Mouse (Mus musculus) myocyte (in vitro differentiated cells): ENCODE measurements at regions not wholly inside any gene's neighbourhood (a gene's known extent, or its start where the extent isn't known, plus 50 kb on each side); places are given as distances from the start of the nearest gene placed in this dataset.

ENCODE experiments used
- H3K27me3 ChIP-seq: one replicate; pipeline ENCODE4 v1.6.1; 2011; ENCODE audit not compliant: control insufficient read depth, insufficient read depth, insufficient read length
- H3K36me3 ChIP-seq: one replicate; pipeline ENCODE4 v1.6.1; 2011; ENCODE audit not compliant: control insufficient read depth, insufficient read depth
- H3K4me2 ChIP-seq: one replicate; pipeline ENCODE4 v1.6.1; 2011; ENCODE audit warnings: low read depth, control low read depth
- H3K4me3 ChIP-seq: one replicate; pipeline ENCODE4 v1.5.1; 2011; ENCODE audit warnings: mild to moderate bottlenecking, control low read depth, moderate library complexity
- H3K79me2 ChIP-seq: one replicate; pipeline ENCODE4 v1.6.1; 2011; ENCODE audit not compliant: control insufficient read depth, insufficient read depth
- H3ac ChIP-seq: one replicate; pipeline ENCODE4 v1.6.1; 2011; ENCODE audit not compliant: control insufficient read depth, insufficient read length
- CEBPB ChIP-seq: IDR thresholded peaks from 2 replicates; pipeline ENCODE4 v1.6.1; 2011; ENCODE audit warnings: mild to moderate bottlenecking, moderate library complexity; ENCODE audit not compliant: poor library complexity, insufficient read depth, severe bottlenecking
- E2F4 ChIP-seq: IDR thresholded peaks from one replicate; pipeline ENCODE4 v1.6.1; 2011; ENCODE audit warnings: mild to moderate bottlenecking, control low read depth, moderate library complexity; ENCODE audit not compliant: insufficient read depth
- MAX ChIP-seq: IDR thresholded peaks from one replicate; pipeline ENCODE4 v1.6.1; 2011; ENCODE audit warnings: low read depth, mild to moderate bottlenecking, control low read depth
- MYOD1 ChIP-seq, 3 experiments: IDR thresholded peaks; one replicate each; pipeline ENCODE4 v1.6.1; 2011; ENCODE audit warnings: control low read depth in 2 of 3, low read depth in 2 of 3, mild to moderate bottlenecking in 2 of 3, moderate library complexity in 1 of 3; ENCODE audit not compliant: insufficient read length in 2 of 3, control insufficient read depth in 1 of 3
- MYOG ChIP-seq, 3 experiments: IDR thresholded peaks; one replicate each; pipeline ENCODE4 v1.6.1; 2011; ENCODE audit warnings: control low read depth in 2 of 3, low read depth in 2 of 3, mild to moderate bottlenecking in 2 of 3; ENCODE audit not compliant: insufficient read length in 2 of 3, control insufficient read depth in 1 of 3, insufficient read depth in 1 of 3
- POLR2A ChIP-seq: IDR thresholded peaks from one replicate; pipeline ENCODE4 v1.6.1; 2011; ENCODE audit warnings: low read depth, mild to moderate bottlenecking, control low read depth, moderate library complexity; ENCODE audit not compliant: insufficient read length
- POLR2AphosphoS2 ChIP-seq: IDR thresholded peaks from one replicate; pipeline ENCODE4 v1.6.1; 2011; ENCODE audit warnings: low read depth, control low read depth; ENCODE audit not compliant: insufficient read length
- REST ChIP-seq: IDR thresholded peaks from one replicate; pipeline ENCODE4 v1.6.1; 2011; ENCODE audit warnings: mild to moderate bottlenecking, control low read depth, moderate library complexity; ENCODE audit not compliant: insufficient read depth, insufficient read length
- SRF ChIP-seq: IDR thresholded peaks from one replicate; pipeline ENCODE4 v1.6.1; 2011; ENCODE audit warnings: low read depth; ENCODE audit not compliant: control insufficient read depth, insufficient read length
- TCF12 ChIP-seq: IDR thresholded peaks from one replicate; pipeline ENCODE4 v1.6.1; 2011; ENCODE audit warnings: mild to moderate bottlenecking, control low read depth; ENCODE audit not compliant: poor library complexity, insufficient read depth, severe bottlenecking
- TCF3 ChIP-seq: IDR thresholded peaks from one replicate; pipeline ENCODE4 v1.6.1; 2011; ENCODE audit warnings: low read depth, control low read depth; ENCODE audit not compliant: insufficient read length
- USF1 ChIP-seq: IDR thresholded peaks from one replicate; pipeline ENCODE4 v1.6.1; 2011; ENCODE audit warnings: low read depth, mild to moderate bottlenecking, control low read depth, moderate library complexity

- no peak for TF ChIP-seq TCF12
- no peak for TF ChIP-seq TCF3
Measured at GRCm38 (mm10) chr4:91503273-91503672, 102.7 kb upstream of the Elavl2 start.

GRCm38 (mm10) chr4:91481863-91482475, 81.4 kb upstream of the Elavl2 start:
- Histone ChIP-seq H3K4me2 (no peak overlapping the region), H3K4me3 (no peak overlapping the region), H3K79me2 (no peaks in the 10 kb centered on the region), H3ac (no peak overlapping the region), H3K27me3 (no peaks in the 10 kb centered on the region), H3K36me3 (no peaks in the 10 kb centered on the region)
- TF ChIP-seq CEBPB (no peak), POLR2AphosphoS2 (no peak), TCF3 (no peak), SRF (no peak), MAX (no peak), MYOG (IDR thresholded peaks at IDR 0.05; ENCODE audit: control insufficient read depth in 1 of 3, insufficient read depth in 1 of 3, insufficient read length in 2 of 3, low read depth in 2 of 3) (no peak), POLR2A (no peak), MYOD1 (IDR thresholded peaks at IDR 0.05; ENCODE audit: control insufficient read depth in 1 of 3, insufficient read length in 2 of 3, low read depth in 2 of 3) (no peak), TCF12 (no peak), USF1 (no peak), E2F4 (no peak), REST (no peak)

More at GRCm38 (mm10) chr4:91503273-91503672, 102.7 kb upstream of the Elavl2 start:
- H3K4me3 ChIP-seq: no peak overlapping the region
- no peaks in the 10 kb centered on the region for H3K36me3 ChIP-seq
- H3ac ChIP-seq: no peak overlapping the region
- H3K79me2 ChIP-seq: no peaks in the 10 kb centered on the region
- no peak overlapping the region for H3K4me2 ChIP-seq
- H3K27me3 ChIP-seq: no peaks in the 10 kb centered on the region
